Mouse (Mus musculus) adrenal gland, adult 8-10 months (tissue): ENCODE measurements around the gene Kcnj5. TPM values are rescaled to one million over a fixed set of nuclear protein-coding genes. Genes with fewer than 3 reads are reported as not detected.

ENCODE experiments used
- DNase-seq: peaks from one replicate; pipeline ENCODE4 v3.0.0; 2022
- total RNA-seq, 4 experiments: library from RNA; stranded (reverse); gene quantifications; 2 replicates each; pipeline ENCODE4 v1.2.4; 2022

Gene Kcnj5
- total RNA-seq, 4 experiments from 2014 or later: 0.66 to 2.1 (median 1.8) TPM

GRCm38 (mm10) chr9:32315999-32316398 lies 28.2 kb downstream of the Kcnj5 start:
- DNase-seq: no peak

GRCm38 (mm10) chr9:32314071-32314470 lies 30.1 kb downstream of the Kcnj5 start:
- DNase-seq: no peak

GRCm38 (mm10) chr9:32312208-32312607 lies 31.9 kb downstream of the Kcnj5 start:
- no peak for DNase-seq

- DNase-seq: no peak
Measured at GRCm38 (mm10) chr9:32311786-32312185, 32.4 kb downstream of the Kcnj5 start.

GRCm38 (mm10) chr9:32302501-32303150 lies 41.5 kb downstream of the Kcnj5 start:
- DNase-seq: no peak

- no peak for DNase-seq
Measured at GRCm38 (mm10) chr9:32295061-32295800, 48.9 kb downstream of the Kcnj5 start.

- peak; percentile 57 for DNase-seq
Measured at GRCm38 (mm10) chr9:32292686-32293085, 51.5 kb downstream of the Kcnj5 start.

GRCm38 (mm10) chr9:32291618-32292017 lies 52.5 kb downstream of the Kcnj5 start:
- no peak for DNase-seq

- no peak for DNase-seq
Measured at GRCm38 (mm10) chr9:32283591-32283990, 60.6 kb downstream of the Kcnj5 start.

GRCm38 (mm10) chr9:32280456-32280855 lies 63.7 kb downstream of the Kcnj5 start:
- no peak for DNase-seq

- DNase-seq: no peak
Measured at GRCm38 (mm10) chr9:32279789-32280188, 64.4 kb downstream of the Kcnj5 start.

- DNase-seq: no peak
Measured at GRCm38 (mm10) chr9:32278052-32278451, 66.1 kb downstream of the Kcnj5 start.

- DNase-seq: peak; percentile 55
Measured at GRCm38 (mm10) chr9:32271896-32272444, 72.2 kb downstream of the Kcnj5 start.

Other genes with a start within 250 kb of the Kcnj5 start
- 10 to 100 TPM; 46.2 to 73.2 (median 62.9) TPM for gene Arhgap32, start 228.2 kb downstream of the Kcnj5 start, total RNA-seq
- not detected for gene Kcnj1, start 28.1 kb upstream of the Kcnj5 start, total RNA-seq
- 10 to 100 TPM; 12.0 to 20.5 (median 15.5) TPM for gene Fli1, start 198.5 kb upstream of the Kcnj5 start, total RNA-seq